Mouse (Mus musculus): ENCODE measurements at regions not wholly inside any gene's neighbourhood (a gene's known extent, or its start where the extent isn't known, plus 50 kb on each side); places are given as distances from the start of the nearest gene placed in this dataset.

DNA sequence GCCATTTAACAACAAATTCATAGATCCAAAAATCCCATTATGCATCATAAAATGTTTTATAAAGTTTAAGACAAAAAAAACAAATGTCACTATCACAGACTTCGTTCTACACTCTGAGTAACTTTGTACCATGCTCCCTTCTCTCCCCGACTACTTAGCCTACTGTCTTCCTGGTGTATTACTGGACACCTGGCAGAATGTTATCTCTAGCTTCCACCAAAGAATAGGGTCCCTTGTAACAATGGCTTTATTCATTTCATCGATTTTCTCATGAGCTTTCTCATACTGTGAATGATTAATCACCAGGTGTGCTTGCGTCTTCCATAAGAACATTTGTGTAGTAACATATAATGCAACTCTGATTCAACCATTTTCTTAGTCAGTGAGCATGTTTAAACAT lies 142.1 kb upstream of the Gas1 start:
- TF ChIP-seq CTCF (IDR thresholded peaks at IDR 0.05; ENCODE audit: low read depth, low read length) (no peak), POLR2A (IDR thresholded peaks at IDR 0.05; ENCODE audit: extremely low read depth, insufficient read depth, low read length) (no peak)

Data from liver, adult 2 months (tissue).